Mouse (Mus musculus) hindbrain, embryonic 16.5 days (tissue): ENCODE data around the gene Olfr1294. TPM values are rescaled to one million over a fixed set of nuclear protein-coding genes. Genes with fewer than 3 reads are reported as not detected.

Experiments used
- ATAC-seq: fragments of 200-750 bp; cut with Nextera tagmentation; 2 replicates; pipeline ENCODE4 v1.8.0; 2017; ENCODE audit warnings: moderate TSS enrichment, moderate library complexity
- H3K27ac ChIP-seq: fragments of 300-500 bp; sonication (generic); 2 replicates; pipeline ENCODE4 v1.5.1; 2014; ENCODE audit warnings: low read depth, mild to moderate bottlenecking, control low read depth, low read length, moderate library complexity
- H3K27me3 ChIP-seq: fragments of 300-500 bp; sonication (generic); replicated peaks from 2 replicates; pipeline ENCODE4 v1.6.1; 2014; ENCODE audit warnings: low read length; ENCODE audit not compliant: control insufficient read depth, insufficient read depth
- H3K36me3 ChIP-seq: fragments of 300-500 bp; sonication (generic); 2 replicates; pipeline ENCODE4 v1.6.1; 2014; ENCODE audit warnings: mild to moderate bottlenecking, low read length, moderate library complexity, mixed read lengths; ENCODE audit not compliant: control insufficient read depth, insufficient read depth
- H3K4me1 ChIP-seq: fragments of 300-500 bp; sonication (generic); 2 replicates; pipeline ENCODE4 v1.6.1; 2014; ENCODE audit warnings: low read depth, low read length; ENCODE audit not compliant: control insufficient read depth, insufficient read depth
- H3K4me2 ChIP-seq: fragments of 300-500 bp; sonication (generic); 2 replicates; pipeline ENCODE4 v1.6.1; 2014; ENCODE audit warnings: mild to moderate bottlenecking, low read length, control low read depth, moderate library complexity
- H3K4me3 ChIP-seq: fragments of 300-500 bp; sonication (generic); 2 replicates; pipeline ENCODE4 v1.5.1; 2014; ENCODE audit warnings: mild to moderate bottlenecking, low read length, control low read depth, moderate library complexity
- H3K9ac ChIP-seq: fragments of 300-500 bp; sonication (generic); 2 replicates; pipeline ENCODE4 v1.6.1; 2014; ENCODE audit warnings: low read depth, mild to moderate bottlenecking, control low read depth, low read length, moderate library complexity
- H3K9me3 ChIP-seq: fragments of 300-500 bp; sonication (generic); 2 replicates; pipeline ENCODE4 v1.6.1; 2014; ENCODE audit warnings: mild to moderate bottlenecking, low read length, moderate library complexity; ENCODE audit not compliant: control insufficient read depth
- WGBS: fragments of 180-500 bp; shearing (Covaris S2); extraction: QIAGEN DNeasy Blood & Tissue Kit; methylation state at CpG from one replicate; pipeline ENCODE4 v1.1.7; 2014; 5-methylcytosine and 5-hydroxymethylcytosine counted together
- polyA plus RNA-seq: library from polyadenylated mRNA; unstranded; fragments of >200 nt; fragmentation: Nextera tagmentation; extraction: Ambion mirVana; gene quantifications from 2 replicates; pipeline ENCODE4 v1.2.1, GENCODE M21; 2015

Olfr1294 gene
- polyA plus RNA-seq: not detected in 2 replicates

DNA sequence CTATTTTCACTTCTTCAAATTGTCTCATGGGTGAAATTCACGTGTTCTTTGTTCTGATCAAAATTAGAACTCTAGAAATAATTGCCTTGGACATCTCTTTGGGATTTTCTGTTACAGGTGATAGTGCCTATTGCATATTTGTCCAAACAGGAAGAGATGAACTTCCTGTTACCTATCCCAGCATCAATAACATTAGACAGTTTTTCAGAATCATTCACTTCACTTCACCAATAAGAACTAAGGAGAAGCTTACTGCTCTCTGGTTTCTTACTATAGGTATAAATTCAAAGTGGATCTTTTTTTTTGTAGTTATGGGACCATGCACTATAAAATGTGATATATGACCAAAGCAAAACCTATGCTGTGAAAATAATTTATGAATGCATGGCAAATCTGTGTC lies at the start of gene Olfr1294:
Gene Olfr1294, minus strand, starts transcription at position 101 of the 400 bp plus-strand sequence.
- Histone ChIP-seq H3K9ac (no peak within 1 kb of the TSS), H3K27ac (no peak within 1 kb of the TSS), H3K27me3 (no peaks in the 10 kb centered on the region), H3K36me3 (no peaks in the 10 kb centered on the region), H3K9me3 (no peaks in the 10 kb centered on the region), H3K4me1 (no peaks in the 10 kb centered on the region), H3K4me3 (no peak within 1 kb of the TSS), H3K4me2 (no peak within 1 kb of the TSS)
- WGBS: 77% methylated on average over 1 of the region's 1 CpGs
- no peak for ATAC-seq

GRCm38 (mm10) chr2:111569581-111569980 lies 29.5 kb upstream of the Olfr1294 start, which contains the start of gene Olfr1295:
TSS of gene Olfr1295 (minus strand) at chr2:111569681.
- no peak for ATAC-seq
- Histone ChIP-seq H3K4me2 (no peak within 1 kb of the TSS), H3K27me3 (no peaks in the 10 kb centered on the region), H3K4me1 (no peaks in the 10 kb centered on the region), H3K4me3 (no peak within 1 kb of the TSS), H3K9me3 (no peaks in the 10 kb centered on the region), H3K27ac (no peak within 1 kb of the TSS), H3K36me3 (no peaks in the 10 kb centered on the region), H3K9ac (no peak within 1 kb of the TSS)

GRCm38 (mm10) chr2:111524903-111525302 lies 15.2 kb downstream of the Olfr1294 start, which contains the start of gene Olfr1293-ps:
TSS of gene Olfr1293-ps (plus strand) at chr2:111525203.
- ATAC-seq: no peak
- Histone ChIP-seq H3K9ac (no peak within 1 kb of the TSS), H3K36me3 (no peaks in the 10 kb centered on the region), H3K27me3 (no peaks in the 10 kb centered on the region), H3K9me3 (no peaks in the 10 kb centered on the region), H3K4me3 (no peak within 1 kb of the TSS), H3K27ac (no peak within 1 kb of the TSS), H3K4me2 (no peak within 1 kb of the TSS), H3K4me1 (no peaks in the 10 kb centered on the region)
- 91% methylated on average over 1 of the region's 1 CpGs for WGBS

- WGBS: 92% methylated on average over 10 of the region's 10 CpGs
- no peak overlapping the region for H3K9ac ChIP-seq
- H3K4me1 ChIP-seq: no peaks in the 10 kb centered on the region
- peaks cover 4% of the 10 kb centered on the region; the same call in 1 of the 2 replicates for H3K9me3 ChIP-seq
- ATAC-seq: no peak
- no peak overlapping the region for H3K4me3 ChIP-seq
- no peak overlapping the region for H3K27ac ChIP-seq
- H3K27me3 ChIP-seq: no peaks in the 10 kb centered on the region
- no peak overlapping the region for H3K4me2 ChIP-seq
- no peaks in the 10 kb centered on the region for H3K36me3 ChIP-seq
Measured at GRCm38 (mm10) chr2:111517451-111517850, 22.6 kb downstream of the Olfr1294 start.

GRCm38 (mm10) chr2:111496880-111497279 lies 43.2 kb downstream of the Olfr1294 start, which contains the start of gene Olfr1291-ps1:
TSS of gene Olfr1291-ps1 (plus strand) at chr2:111497180.
- Histone ChIP-seq H3K4me2 (no peak within 1 kb of the TSS), H3K4me3 (no peak within 1 kb of the TSS), H3K4me1 (no peaks in the 10 kb centered on the region), H3K36me3 (no peaks in the 10 kb centered on the region), H3K9me3 (no peaks in the 10 kb centered on the region), H3K9ac (no peak within 1 kb of the TSS), H3K27me3 (no peaks in the 10 kb centered on the region), H3K27ac (no peak within 1 kb of the TSS)
- WGBS: 91% methylated on average over 3 of the region's 3 CpGs
- no peak for ATAC-seq

- Histone ChIP-seq H3K27ac (no peak within 1 kb of the TSS), H3K36me3 (no peaks in the 10 kb centered on the region), H3K27me3 (no peaks in the 10 kb centered on the region), H3K9me3 (no peaks in the 10 kb centered on the region), H3K4me3 (no peak within 1 kb of the TSS), H3K9ac (no peak within 1 kb of the TSS), H3K4me1 (no peaks in the 10 kb centered on the region), H3K4me2 (no peak within 1 kb of the TSS)
- 79% methylated on average over 5 of the region's 5 CpGs for WGBS
- ATAC-seq: no peak
Measured at GRCm38 (mm10) chr2:111493729-111494128, 46.4 kb downstream of the Olfr1294 start, which contains the start of gene Olfr1290. TSS of gene Olfr1290 (minus strand) at chr2:111493829.

Other genes starting within 250 kb of the Olfr1294 start
- gene Olfr1279, start 239.7 kb downstream of the Olfr1294 start, polyA plus RNA-seq: not detected in 2 replicates
- not detected in 2 replicates for gene Olfr1280, start 226.3 kb downstream of the Olfr1294 start, polyA plus RNA-seq
- gene Olfr1281, start 213.8 kb downstream of the Olfr1294 start, polyA plus RNA-seq: not detected in 2 replicates
- not detected in 2 replicates for gene Olfr1282, start 204.2 kb downstream of the Olfr1294 start, polyA plus RNA-seq
- not detected in 2 replicates for gene Olfr1283, start 173.5 kb downstream of the Olfr1294 start, polyA plus RNA-seq
- gene Olfr1284, start 164.8 kb downstream of the Olfr1294 start, polyA plus RNA-seq: not detected in 2 replicates
- gene Olfr1286, start 117.2 kb downstream of the Olfr1294 start, polyA plus RNA-seq: not detected in 2 replicates
- not detected in 2 replicates for gene Olfr1287, start 91.1 kb downstream of the Olfr1294 start, polyA plus RNA-seq
- not detected in 2 replicates for gene Olfr1288, start 66.2 kb downstream of the Olfr1294 start, polyA plus RNA-seq
- gene Olfr1289, start 59.5 kb downstream of the Olfr1294 start, polyA plus RNA-seq: not detected in 2 replicates
- not detected in 2 replicates for gene Olfr1290, start 46.5 kb downstream of the Olfr1294 start, polyA plus RNA-seq
- not detected in 2 replicates for gene Olfr1291-ps1, start 43.1 kb downstream of the Olfr1294 start, polyA plus RNA-seq
- gene Olfr1293-ps, start 15.1 kb downstream of the Olfr1294 start, polyA plus RNA-seq: not detected in 2 replicates
- gene Olfr1295, start 29.4 kb upstream of the Olfr1294 start, polyA plus RNA-seq: not detected in 2 replicates
- gene Olfr1297, start 86.2 kb upstream of the Olfr1294 start, polyA plus RNA-seq: not detected in 2 replicates
- gene Olfr1298, start 108.9 kb upstream of the Olfr1294 start, polyA plus RNA-seq: not detected in 2 replicates
- gene Olfr1299, start 121.1 kb upstream of the Olfr1294 start, polyA plus RNA-seq: not detected in 2 replicates
- gene Olfr1301, start 210.7 kb upstream of the Olfr1294 start, polyA plus RNA-seq: not detected in 2 replicates
- gene Olfr1302, start 237.1 kb upstream of the Olfr1294 start, polyA plus RNA-seq: not detected in 2 replicates